Mouse (Mus musculus): Measurements from ENCODE around the gene Epor. TPM values are rescaled to one million over a fixed set of nuclear protein-coding genes. Genes with fewer than 3 reads are reported as not detected.

Gene Epor
- total RNA-seq, 2 experiments from 2014 or later = 6.5 to 7.5 TPM

- DNase-seq (ENCODE audit: low spot score in 2 of 2) = no peak
Observed at GRCm38 (mm10) chr9:21938234-21938855, 25.0 kb downstream of the Epor start.

- no peak for DNase-seq (ENCODE audit: low spot score in 2 of 2)
Observed at GRCm38 (mm10) chr9:21937711-21938175, 25.6 kb downstream of the Epor start.

GRCm38 (mm10) chr9:21936692-21937570 is 26.4 kb downstream of the Epor start, which contains the start of gene Plppr2:
Plppr2 (plus strand) TSS chr9:21937033.
- DNase-seq (ENCODE audit: low spot score in 2 of 2) = peak; percentile 93 to 96

- no peak for DNase-seq (ENCODE audit: low spot score in 2 of 2)
Observed at GRCm38 (mm10) chr9:21935466-21936131, 27.7 kb downstream of the Epor start.

GRCm38 (mm10) chr9:21934021-21934420 is 29.3 kb downstream of the Epor start:
- DNase-seq (ENCODE audit: low spot score in 2 of 2) = no peak

GRCm38 (mm10) chr9:21932445-21933137 is 30.7 kb downstream of the Epor start:
- DNase-seq (ENCODE audit: low spot score in 2 of 2) = no peak

- no peak for DNase-seq (ENCODE audit: low spot score in 2 of 2)
Observed at GRCm38 (mm10) chr9:21932006-21932405, 31.3 kb downstream of the Epor start.

GRCm38 (mm10) chr9:21929208-21929607 is 34.1 kb downstream of the Epor start:
- DNase-seq (ENCODE audit: low spot score in 2 of 2) = no peak

- peak; percentile 70 to 89 for DNase-seq (ENCODE audit: low spot score in 2 of 2)
Observed at GRCm38 (mm10) chr9:21927208-21927753, 36.0 kb downstream of the Epor start, which contains the start of the genes Ccdc159 and Tmem205. Ccdc159 (plus strand) TSS chr9:21927471. Tmem205 (minus strand) TSS chr9:21927556.

GRCm38 (mm10) chr9:21926784-21927183 is 36.5 kb downstream of the Epor start:
- no peak for DNase-seq (ENCODE audit: low spot score in 2 of 2)

- DNase-seq (ENCODE audit: low spot score in 2 of 2) = peak in 1 of 2 experiments; percentile 25
Observed at GRCm38 (mm10) chr9:21926155-21926554, 37.2 kb downstream of the Epor start.

GRCm38 (mm10) chr9:21925506-21925905 is 37.8 kb downstream of the Epor start:
- DNase-seq (ENCODE audit: low spot score in 2 of 2) = no peak

GRCm38 (mm10) chr9:21925034-21925433 is 38.3 kb downstream of the Epor start:
- no peak for DNase-seq (ENCODE audit: low spot score in 2 of 2)

- peak in 1 of 2 experiments; percentile 84 for DNase-seq (ENCODE audit: low spot score in 2 of 2)
Observed at GRCm38 (mm10) chr9:21924099-21924493, 39.2 kb downstream of the Epor start.

GRCm38 (mm10) chr9:21923490-21924098 is 39.7 kb downstream of the Epor start:
- DNase-seq (ENCODE audit: low spot score in 2 of 2) = no peak

GRCm38 (mm10) chr9:21923036-21923435 is 40.3 kb downstream of the Epor start:
- no peak for DNase-seq (ENCODE audit: low spot score in 2 of 2)

GRCm38 (mm10) chr9:21918692-21919384 is 44.5 kb downstream of the Epor start:
- DNase-seq (ENCODE audit: low spot score in 2 of 2) = no peak

- peak; percentile 83 to 92 for DNase-seq (ENCODE audit: low spot score in 2 of 2)
Observed at GRCm38 (mm10) chr9:21918035-21918592, 45.2 kb downstream of the Epor start, which contains the start of gene Rab3d. Rab3d (minus strand) TSS chr9:21918192.

- DNase-seq (ENCODE audit: low spot score in 2 of 2) = peak in 1 of 2 experiments; percentile 48
Observed at GRCm38 (mm10) chr9:21917493-21918034, 45.7 kb downstream of the Epor start.

Measured in gastrocnemius, postnatal 4 days (tissue).